ENCODE assay signal across 7 mouse cellular contexts in the genomic region with DNA sequence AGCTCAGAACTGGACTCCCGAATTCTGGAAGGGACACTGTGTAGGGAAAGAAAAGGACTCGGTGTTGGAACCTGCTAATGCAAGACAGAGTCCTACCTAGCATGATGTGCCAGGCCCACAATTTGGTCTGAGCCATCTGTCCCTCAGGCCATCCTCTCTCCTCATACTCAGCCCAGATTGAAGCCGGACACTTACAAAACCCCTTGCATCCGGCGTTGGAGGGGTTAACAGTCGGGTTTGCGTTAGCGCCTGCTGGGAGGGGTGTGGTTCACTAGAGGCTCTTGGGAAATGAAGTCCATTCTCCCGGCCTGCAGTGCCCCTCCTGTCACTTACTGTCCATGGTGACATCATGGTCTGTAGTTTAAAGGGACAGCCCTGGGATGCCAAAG. TPM values are rescaled to one million over a fixed set of nuclear protein-coding genes. Genes with fewer than 3 reads are reported as not detected.
DNase-seq lines count a peak whose midpoint lies in the region; ATAC-seq lines count a peak whose summit lies in the region.

No protein-coding gene starts in this region.

- peak; percentile 81 for ATAC-seq in embryonic facial prominence, embryonic 11.5 days (replicated peaks; ENCODE audit: insufficient number of reproducible peaks, low FRiP score, low TSS enrichment, low read depth)
- peak; percentile 92 for ATAC-seq in granulocyte monocyte progenitor cell, adult 5-6 weeks (replicated peaks; ENCODE audit: poor library complexity, severe bottlenecking)
- ATAC-seq in midbrain, embryonic 13.5 days = peak; percentile 91

- peak overlapping the region; percentile 81 for H3K27ac ChIP-seq in embryonic facial prominence, embryonic 11.5 days (replicated peaks; ENCODE audit: low read depth, low read length)
- peak overlapping the region; percentile 91 for H3K27ac ChIP-seq in limb, embryonic 10.5 days
- H3K27ac ChIP-seq in midbrain, embryonic 13.5 days = peak overlapping the region; percentile 85

- no peaks in the 10 kb centered on the region; the same call in 1 of the 2 replicates for H3K36me3 ChIP-seq in embryonic facial prominence, embryonic 11.5 days (replicated peaks; ENCODE audit: control insufficient read depth, insufficient read depth, low read depth, low read length)
- H3K36me3 ChIP-seq in limb, embryonic 10.5 days = peaks cover 15% of the 10 kb centered on the region; the same call in 1 of the 2 replicates
- peaks cover 26% of the 10 kb centered on the region for H3K36me3 ChIP-seq in midbrain, embryonic 13.5 days

- no peaks in the 10 kb centered on the region for H3K27me3 ChIP-seq in embryonic facial prominence, embryonic 11.5 days (ENCODE audit: control insufficient read depth, insufficient read depth, low read length)
- no peaks in the 10 kb centered on the region for H3K27me3 ChIP-seq in limb, embryonic 10.5 days (ENCODE audit: low read depth, poor library complexity, severe bottlenecking)
- no peaks in the 10 kb centered on the region for H3K27me3 ChIP-seq in midbrain, embryonic 13.5 days

- H3K4me3 ChIP-seq in embryonic facial prominence, embryonic 11.5 days (ENCODE audit: low read depth, low read length) = peak overlapping the region; percentile 79
- peak overlapping the region; percentile 76 for H3K4me3 ChIP-seq in limb, embryonic 10.5 days
- H3K4me3 ChIP-seq in midbrain, embryonic 13.5 days (replicated peaks) = peak overlapping the region; percentile 86

- DNase-seq in adrenal gland, postnatal 14 days = peak; percentile 93
- peak; percentile 95 for DNase-seq in embryonic facial prominence, embryonic 11.5 days (ENCODE audit: low spot score)
- DNase-seq in kidney, adult 11 months = peak; percentile 93
- DNase-seq in limb, embryonic 10.5 days (ENCODE audit: low spot score) = peak; percentile 89
- peak; percentile 74 for DNase-seq in spleen, adult 12 weeks (ENCODE audit: low spot score)

- H3K9me3 ChIP-seq in embryonic facial prominence, embryonic 11.5 days (replicated peaks; ENCODE audit: control insufficient read depth, low read length) = no peaks in the 10 kb centered on the region
- H3K9me3 ChIP-seq in limb, embryonic 10.5 days (replicated peaks) = no peaks in the 10 kb centered on the region
- H3K9me3 ChIP-seq in midbrain, embryonic 13.5 days = no peaks in the 10 kb centered on the region

- under 1% methylated on average over 9 of the region's 9 CpGs for WGBS in embryonic facial prominence, embryonic 11.5 days
- 0% methylated on average over 9 of the region's 9 CpGs for WGBS in limb, embryonic 10.5 days
- WGBS in midbrain, embryonic 13.5 days = 0% methylated on average over 9 of the region's 9 CpGs

- H3K4me1 ChIP-seq in embryonic facial prominence, embryonic 11.5 days (ENCODE audit: control insufficient read depth, insufficient read depth, low read length) = peaks cover 3% of the 10 kb centered on the region; the same call in 1 of the 2 replicates
- H3K4me1 ChIP-seq in limb, embryonic 10.5 days = peaks cover 25% of the 10 kb centered on the region
- H3K4me1 ChIP-seq in midbrain, embryonic 13.5 days (replicated peaks) = peaks cover 24% of the 10 kb centered on the region

- peak overlapping the region; percentile 80 for H3K9ac ChIP-seq in embryonic facial prominence, embryonic 11.5 days (replicated peaks; ENCODE audit: low read length)
- H3K9ac ChIP-seq in midbrain, embryonic 13.5 days (replicated peaks) = peak overlapping the region; percentile 94

- peak overlapping the region; percentile 89 for H3K4me2 ChIP-seq in embryonic facial prominence, embryonic 11.5 days (ENCODE audit: low read depth, low read length)
- H3K4me2 ChIP-seq in midbrain, embryonic 13.5 days (replicated peaks) = peak overlapping the region; percentile 84

RNA-seq across cellular contexts. Expression of a gene that starts 0.4 kb away (rescaled TPM):
- total RNA-seq in adrenal gland, postnatal 14 days (2021) = 64.8 and 67.0 TPM in 2 replicates
- 25.0 and 27.8 TPM in 2 replicates for polyA plus RNA-seq in embryonic facial prominence, embryonic 11.5 days (2014; fragmentation: Nextera tagmentation; extraction: Ambion mirVana)
- 3.0 and 3.1 TPM in 2 replicates for total RNA-seq in granulocyte monocyte progenitor cell, adult 5-6 weeks (2014; fragmentation: Nextera tagmentation)
- total RNA-seq in granulocyte monocyte progenitor cell, adult 5-6 weeks (2017) = 1.9 and 3.7 TPM in 2 replicates
- polyA plus RNA-seq in limb, embryonic 10.5 days (2016; fragmentation: Nextera tagmentation; extraction: Ambion mirVana) = 16.6 and 17.2 TPM in 2 replicates
- 78.4 and 84.8 TPM in 2 replicates for polyA plus RNA-seq in midbrain, embryonic 13.5 days (2015; fragmentation: Nextera tagmentation; extraction: Ambion mirVana)

RNA-seq across cellular contexts. Expression of a gene that starts 5.4 kb away (rescaled TPM):
- 27.5 and 30.6 TPM in 2 replicates for total RNA-seq in adrenal gland, postnatal 14 days (2021)
- polyA plus RNA-seq in embryonic facial prominence, embryonic 11.5 days (2014; fragmentation: Nextera tagmentation; extraction: Ambion mirVana) = 6.5 and 7.7 TPM in 2 replicates
- 18.3 and 30.9 TPM in 2 replicates for total RNA-seq in granulocyte monocyte progenitor cell, adult 5-6 weeks (2014; fragmentation: Nextera tagmentation)
- 5.5 and 8.3 TPM in 2 replicates for total RNA-seq in granulocyte monocyte progenitor cell, adult 5-6 weeks (2017)
- 11.4 and 13.0 TPM in 2 replicates for polyA plus RNA-seq in limb, embryonic 10.5 days (2016; fragmentation: Nextera tagmentation; extraction: Ambion mirVana)
- 11.4 and 12.4 TPM in 2 replicates for polyA plus RNA-seq in midbrain, embryonic 13.5 days (2015; fragmentation: Nextera tagmentation; extraction: Ambion mirVana)

RNA-seq across cellular contexts. Expression of a gene that starts 9.9 kb away (rescaled TPM):
- 19.6 and 20.2 TPM in 2 replicates for total RNA-seq in adrenal gland, postnatal 14 days (2021)
- polyA plus RNA-seq in embryonic facial prominence, embryonic 11.5 days (2014; fragmentation: Nextera tagmentation; extraction: Ambion mirVana) = 1.9 and 2.4 TPM in 2 replicates
- not detected in 2 replicates for total RNA-seq in granulocyte monocyte progenitor cell, adult 5-6 weeks (2014; fragmentation: Nextera tagmentation)
- total RNA-seq in granulocyte monocyte progenitor cell, adult 5-6 weeks (2017) = not detected in 2 replicates
- 0.97 and 2.1 TPM in 2 replicates for polyA plus RNA-seq in limb, embryonic 10.5 days (2016; fragmentation: Nextera tagmentation; extraction: Ambion mirVana)
- not detected in 2 replicates for polyA plus RNA-seq in midbrain, embryonic 13.5 days (2015; fragmentation: Nextera tagmentation; extraction: Ambion mirVana)

RNA-seq across cellular contexts. Expression of a gene that starts 40.5 kb away (rescaled TPM):
- total RNA-seq in adrenal gland, postnatal 14 days (2021) = 116 and 118 TPM in 2 replicates
- 50.9 and 58.1 TPM in 2 replicates for polyA plus RNA-seq in embryonic facial prominence, embryonic 11.5 days (2014; fragmentation: Nextera tagmentation; extraction: Ambion mirVana)
- 20.4 and 20.6 TPM in 2 replicates for total RNA-seq in granulocyte monocyte progenitor cell, adult 5-6 weeks (2014; fragmentation: Nextera tagmentation)
- total RNA-seq in granulocyte monocyte progenitor cell, adult 5-6 weeks (2017) = 16.2 and 21.6 TPM in 2 replicates
- polyA plus RNA-seq in limb, embryonic 10.5 days (2016; fragmentation: Nextera tagmentation; extraction: Ambion mirVana) = 72.5 and 74.9 TPM in 2 replicates
- polyA plus RNA-seq in midbrain, embryonic 13.5 days (2015; fragmentation: Nextera tagmentation; extraction: Ambion mirVana) = 89.7 and 93.8 TPM in 2 replicates

RNA-seq across cellular contexts. Expression of a gene that starts 51.9 kb away (rescaled TPM):
- total RNA-seq in adrenal gland, postnatal 14 days (2021) = 1.0 and 1.2 TPM in 2 replicates
- polyA plus RNA-seq in embryonic facial prominence, embryonic 11.5 days (2014; fragmentation: Nextera tagmentation; extraction: Ambion mirVana) = not detected in 2 replicates
- total RNA-seq in granulocyte monocyte progenitor cell, adult 5-6 weeks (2014; fragmentation: Nextera tagmentation) = not detected in 2 replicates
- total RNA-seq in granulocyte monocyte progenitor cell, adult 5-6 weeks (2017) = not detected in 2 replicates
- polyA plus RNA-seq in limb, embryonic 10.5 days (2016; fragmentation: Nextera tagmentation; extraction: Ambion mirVana) = not detected in 2 replicates
- polyA plus RNA-seq in midbrain, embryonic 13.5 days (2015; fragmentation: Nextera tagmentation; extraction: Ambion mirVana) = not detected in 2 replicates

Comparison
In these comparisons a context has a peak if more than half of its experiments do, and no peak if none do; other contexts are left out.
1. Peak in every context shown above with its lines: DNase-seq, ATAC-seq, H3K4me3 ChIP-seq and H3K27ac ChIP-seq.